Mouse (Mus musculus): ENCODE measurements around the gene Hdgfl2. TPM values are rescaled to one million over a fixed set of nuclear protein-coding genes. Genes with fewer than 3 reads are reported as not detected.

Gene Hdgfl2
- total and polyA plus RNA-seq, 2 experiments, result 13.8 to 29.0 TPM

DNA sequence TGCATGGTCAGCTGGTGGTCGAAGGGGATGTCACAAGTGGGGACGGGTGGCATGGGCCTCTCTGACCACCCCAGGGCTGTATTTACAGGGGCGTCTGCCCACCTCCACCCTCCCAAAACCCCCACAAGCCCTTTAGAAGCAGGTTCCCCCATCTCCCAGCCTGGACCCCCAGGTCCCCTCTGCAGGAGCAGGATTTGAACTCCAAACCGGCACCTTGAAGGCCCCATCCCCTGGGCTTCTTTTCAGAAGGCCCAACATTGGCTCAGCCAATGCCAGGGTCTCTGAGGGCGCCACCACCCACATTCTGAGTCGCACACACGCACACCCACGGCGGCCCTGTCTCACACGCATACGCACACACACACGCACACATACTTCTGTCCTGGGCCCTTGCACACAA is 43.7 kb downstream of the Hdgfl2 start:
- H3K27ac ChIP-seq (replicated peaks; ENCODE audit: insufficient read depth, low read depth, low read length), result peak overlapping the region; percentile 50
- peak overlapping the region; percentile 40 for H3K4me3 ChIP-seq (ENCODE audit: insufficient read depth, low read depth, low read length)

DNA sequence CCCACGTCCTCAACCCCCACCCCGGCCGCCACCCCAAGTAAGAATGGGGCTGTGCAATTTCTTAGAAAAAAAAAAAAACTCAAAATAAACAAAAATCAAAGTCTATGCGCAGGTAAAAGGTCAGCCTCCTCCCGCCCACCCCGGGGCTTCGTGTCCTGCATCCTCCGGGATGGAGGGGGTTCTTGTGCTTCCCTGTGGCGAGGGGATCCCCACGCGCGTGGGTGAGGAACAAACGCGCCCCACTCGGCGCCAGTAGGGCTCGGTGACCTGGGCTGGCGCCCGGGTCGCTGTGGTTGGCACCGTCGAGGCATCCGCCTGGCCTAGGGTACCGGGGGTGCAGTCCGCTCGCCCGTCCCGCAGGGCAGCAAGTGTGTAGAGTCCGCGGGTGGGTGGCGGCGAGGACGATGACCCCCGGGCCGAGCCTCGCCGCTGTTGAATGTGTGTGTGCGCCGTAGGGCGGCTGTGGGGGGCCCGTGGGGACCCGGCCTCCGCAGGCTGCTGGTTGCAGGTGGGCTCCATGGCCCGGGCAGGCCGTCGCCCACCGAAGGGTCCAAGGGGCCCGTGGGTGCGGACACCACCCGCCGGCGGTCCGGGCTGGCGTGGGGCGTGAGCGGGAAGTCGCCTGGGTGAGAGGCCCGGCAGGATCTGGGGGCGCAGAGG is 44.4 kb downstream of the Hdgfl2 start:
- Histone ChIP-seq H3K9ac (ENCODE audit: low read depth, low read length) (peak overlapping the region; percentile 94), H3K4me3 (ENCODE audit: insufficient read depth, low read depth, low read length) (peak overlapping the region; percentile 57), H3K27ac (replicated peaks; ENCODE audit: insufficient read depth, low read depth, low read length) (peak overlapping the region; percentile 92), H3K27me3 (ENCODE audit: control insufficient read depth, insufficient read depth, low read length) (no peaks in the 10 kb centered on the region), H3K36me3 (ENCODE audit: control insufficient read depth, insufficient read depth, low read length) (no peaks in the 10 kb centered on the region), H3K79me2 (ENCODE audit: control insufficient read depth, insufficient read depth, low read length) (peaks cover 10% of the 10 kb centered on the region; the same call in 1 of the 2 replicates), H3K4me1 (ENCODE audit: control insufficient read depth, insufficient read depth, low read length) (peaks cover 13% of the 10 kb centered on the region)
- 28% methylated on average over 59 of the region's 59 CpGs for WGBS
- no peak for TF ChIP-seq POLR2A (IDR thresholded peaks at IDR 0.05; ENCODE audit: extremely low read depth, insufficient read depth, low read length)
- TF ChIP-seq CTCF (IDR thresholded peaks at IDR 0.05; ENCODE audit: low read depth, low read length), result no peak
- DNase-seq (ENCODE audit: extremely low read depth, low read depth, low spot score), result no peak

More for the DNA sequence above, 43.7 kb downstream of the Hdgfl2 start:
- Histone ChIP-seq H3K36me3 (ENCODE audit: control insufficient read depth, insufficient read depth, low read length) (no peaks in the 10 kb centered on the region), H3K9ac (ENCODE audit: low read depth, low read length) (peak overlapping the region; percentile 45), H3K79me2 (ENCODE audit: control insufficient read depth, insufficient read depth, low read length) (peaks cover 10% of the 10 kb centered on the region; the same call in 1 of the 2 replicates), H3K27me3 (ENCODE audit: control insufficient read depth, insufficient read depth, low read length) (no peaks in the 10 kb centered on the region), H3K4me1 (ENCODE audit: control insufficient read depth, insufficient read depth, low read length) (peaks cover 13% of the 10 kb centered on the region)
- whole genome bisulfite sequencing, result 81% methylated on average over 12 of the region's 12 CpGs
- TF ChIP-seq POLR2A (IDR thresholded peaks at IDR 0.05; ENCODE audit: extremely low read depth, insufficient read depth, low read length), result no peak
- no peak for TF ChIP-seq CTCF (IDR thresholded peaks at IDR 0.05; ENCODE audit: low read depth, low read length)
- no peak for DNase-seq (ENCODE audit: extremely low read depth, low read depth, low spot score)

DNA sequence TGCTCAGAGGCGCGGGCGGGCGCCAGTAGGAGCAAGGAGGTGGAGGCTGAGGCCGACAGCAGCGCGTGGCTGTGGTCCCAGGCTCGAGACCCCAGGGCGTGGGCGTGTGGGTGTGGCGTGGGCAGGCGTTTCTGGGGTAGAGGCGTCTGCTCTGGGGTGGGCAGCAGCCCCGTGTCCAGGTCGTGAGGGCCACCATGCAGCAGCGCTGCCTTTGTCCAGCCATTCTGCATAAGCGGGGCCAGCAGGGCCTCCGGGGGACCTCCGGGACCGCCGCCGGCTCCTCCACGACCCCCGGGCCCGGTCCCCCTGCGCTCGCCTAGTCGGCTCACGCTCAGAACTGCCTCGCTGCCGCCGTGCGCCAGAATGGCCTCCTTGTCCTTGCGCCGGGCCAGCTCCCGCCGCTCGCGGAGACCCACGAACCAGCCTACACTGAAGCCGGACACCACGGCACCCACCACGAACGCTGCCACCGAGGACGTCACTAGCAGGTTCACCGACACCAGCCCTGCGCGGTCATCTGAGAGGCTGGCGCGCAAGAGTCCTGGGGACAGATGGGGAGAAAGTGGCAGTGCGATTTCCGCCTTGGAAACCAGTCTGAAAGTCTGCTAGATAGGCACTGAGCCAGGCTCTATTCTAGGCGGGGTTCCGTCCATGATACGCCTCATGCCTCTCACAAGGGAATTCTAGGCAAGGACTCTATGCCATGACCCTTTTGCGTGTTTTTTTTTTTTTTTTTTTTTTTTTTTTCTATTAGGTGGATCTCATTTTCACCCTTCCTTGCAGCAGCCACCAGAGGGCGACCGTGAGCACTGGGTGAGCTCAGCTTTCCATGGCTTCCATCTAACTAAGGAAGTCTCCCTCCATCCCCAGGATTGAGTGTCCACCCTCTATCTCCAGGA is 45.2 kb downstream of the Hdgfl2 start:
- 23% methylated on average over 59 of the region's 59 CpGs for WGBS
- Histone ChIP-seq H3K36me3 (ENCODE audit: control insufficient read depth, insufficient read depth, low read length) (no peaks in the 10 kb centered on the region), H3K9ac (ENCODE audit: low read depth, low read length) (peak overlapping the region; percentile 94), H3K4me3 (ENCODE audit: insufficient read depth, low read depth, low read length) (peak overlapping the region; percentile 57), H3K27me3 (ENCODE audit: control insufficient read depth, insufficient read depth, low read length) (no peaks in the 10 kb centered on the region), H3K79me2 (ENCODE audit: control insufficient read depth, insufficient read depth, low read length) (peaks cover 10% of the 10 kb centered on the region; the same call in 1 of the 2 replicates), H3K4me1 (ENCODE audit: control insufficient read depth, insufficient read depth, low read length) (peaks cover 7% of the 10 kb centered on the region), H3K27ac (replicated peaks; ENCODE audit: insufficient read depth, low read depth, low read length) (peak overlapping the region; percentile 92)
- DNase-seq (ENCODE audit: extremely low read depth, low read depth, low spot score), result peak; percentile 91
- TF ChIP-seq CTCF (IDR thresholded peaks at IDR 0.05; ENCODE audit: low read depth, low read length), result peak; percentile 88
- peak; percentile 72; the same call in 1 of the 2 replicates for TF ChIP-seq POLR2A (IDR thresholded peaks at IDR 0.05; ENCODE audit: extremely low read depth, insufficient read depth, low read length)

DNA sequence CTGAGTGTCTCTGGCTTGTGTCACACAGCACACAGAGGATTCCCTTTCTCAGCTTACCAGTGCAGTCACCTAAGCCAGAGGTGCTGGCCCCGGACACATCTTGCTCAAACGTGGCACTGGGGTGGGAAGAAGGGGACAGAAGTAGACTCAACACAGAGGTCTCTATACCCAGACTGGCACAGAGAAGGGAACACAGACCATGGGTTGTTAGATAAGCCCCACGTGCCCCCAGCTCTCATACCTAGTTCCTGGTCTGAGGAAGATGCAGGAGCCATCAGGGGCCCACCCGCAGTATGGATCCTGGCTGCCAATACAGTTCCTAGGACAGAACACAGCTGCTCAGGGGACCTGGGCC is 45.8 kb downstream of the Hdgfl2 start:
- Histone ChIP-seq H3K9ac (ENCODE audit: low read depth, low read length) (no peak overlapping the region), H3K79me2 (ENCODE audit: control insufficient read depth, insufficient read depth, low read length) (peaks cover 10% of the 10 kb centered on the region; the same call in 1 of the 2 replicates), H3K27ac (replicated peaks; ENCODE audit: insufficient read depth, low read depth, low read length) (no peak overlapping the region), H3K36me3 (ENCODE audit: control insufficient read depth, insufficient read depth, low read length) (no peaks in the 10 kb centered on the region), H3K4me3 (ENCODE audit: insufficient read depth, low read depth, low read length) (no peak overlapping the region), H3K27me3 (ENCODE audit: control insufficient read depth, insufficient read depth, low read length) (no peaks in the 10 kb centered on the region), H3K4me1 (ENCODE audit: control insufficient read depth, insufficient read depth, low read length) (peaks cover 5% of the 10 kb centered on the region)
- TF ChIP-seq CTCF (IDR thresholded peaks at IDR 0.05; ENCODE audit: low read depth, low read length) (no peak), POLR2A (IDR thresholded peaks at IDR 0.05; ENCODE audit: extremely low read depth, insufficient read depth, low read length) (no peak)
- DNase-seq (ENCODE audit: extremely low read depth, low read depth, low spot score), result no peak
- WGBS, result 97% methylated on average over 4 of the region's 4 CpGs

DNA sequence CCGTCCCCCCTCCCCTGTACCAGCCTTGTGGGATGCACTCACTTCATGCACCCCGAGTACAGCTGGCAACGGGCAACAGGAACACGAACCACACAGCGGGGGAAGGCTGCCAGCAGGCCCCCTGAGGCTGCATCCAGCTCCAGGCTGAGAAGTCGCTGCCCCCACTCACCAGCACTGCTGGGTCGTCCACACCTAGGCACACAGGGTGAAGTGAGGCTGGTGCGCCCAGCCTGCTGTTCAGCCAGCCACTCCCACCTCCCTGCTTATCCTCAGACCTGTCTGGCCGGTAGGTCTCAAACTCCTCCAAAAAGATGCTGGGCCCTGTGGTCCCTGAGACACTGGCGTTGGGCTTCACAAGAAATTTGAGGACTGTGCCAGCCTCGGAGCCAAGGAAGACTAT is 46.7 kb downstream of the Hdgfl2 start:
- H3K36me3 ChIP-seq (ENCODE audit: control insufficient read depth, insufficient read depth, low read length), result no peaks in the 10 kb centered on the region
- DNase-seq (ENCODE audit: extremely low read depth, low read depth, low spot score), result no peak
- no peaks in the 10 kb centered on the region for H3K27me3 ChIP-seq (ENCODE audit: control insufficient read depth, insufficient read depth, low read length)
- H3K27ac ChIP-seq (replicated peaks; ENCODE audit: insufficient read depth, low read depth, low read length), result no peak overlapping the region
- TF ChIP-seq CTCF (IDR thresholded peaks at IDR 0.05; ENCODE audit: low read depth, low read length) (no peak), POLR2A (IDR thresholded peaks at IDR 0.05; ENCODE audit: extremely low read depth, insufficient read depth, low read length) (no peak)
- H3K79me2 ChIP-seq (ENCODE audit: control insufficient read depth, insufficient read depth, low read length), result peaks cover 5% of the 10 kb centered on the region; the same call in 1 of the 2 replicates
- H3K4me3 ChIP-seq (ENCODE audit: insufficient read depth, low read depth, low read length), result no peak overlapping the region
- no peak overlapping the region for H3K9ac ChIP-seq (ENCODE audit: low read depth, low read length)
- WGBS, result 93% methylated on average over 11 of the region's 11 CpGs
- peaks cover 5% of the 10 kb centered on the region for H3K4me1 ChIP-seq (ENCODE audit: control insufficient read depth, insufficient read depth, low read length)
